Mouse (Mus musculus): ENCODE data around the gene 4833420G17Rik.
"Not testable (repeated sequence)": the region's sequence is repeated elsewhere in the genome, so short reads cannot be mapped to it uniquely, and the experiment has no call there.

DNA sequence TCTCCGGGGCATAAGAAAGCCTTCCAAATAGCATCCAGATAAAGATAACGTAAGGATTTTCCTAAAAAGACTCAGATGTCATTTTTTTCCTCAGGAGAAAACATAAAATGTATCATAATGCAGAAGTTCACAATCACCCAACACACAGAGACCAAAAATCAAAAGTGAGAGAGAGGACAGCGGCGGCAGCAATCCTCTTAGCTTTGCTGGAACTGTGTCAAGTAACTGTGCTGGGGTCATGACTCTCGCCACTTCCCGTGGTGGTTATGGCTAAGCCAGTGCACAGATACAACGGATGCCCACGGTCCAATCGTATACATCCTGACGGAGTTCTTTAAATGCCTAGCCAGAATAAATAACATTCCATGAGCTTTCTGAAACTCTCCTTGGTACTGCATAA, 29.5 kb downstream of the 4833420G17Rik start:
- TF ChIP-seq USF1 (IDR thresholded peaks at IDR 0.05; ENCODE audit: low read depth); CTCF (IDR thresholded peaks at IDR 0.05; ENCODE audit: control insufficient read depth, insufficient read depth, insufficient read length): not testable (repeated sequence)
